Mouse (Mus musculus) kidney, postnatal 4 days (tissue): ENCODE data around the gene Egfl8.
A peak's percentile ranks its signal among the peaks of the same experiment; 100 is the strongest.

ENCODE experiments used
- DNase-seq, 2 experiments: peaks; one replicate each; pipeline ENCODE4 v3.0.0; 2021; ENCODE audit warnings: mixed read lengths in 2 of 2

Gene Egfl8

GRCm38 (mm10) chr17:34569919-34570318 lies 45.9 kb downstream of the Egfl8 start:
- no peak for DNase-seq

- DNase-seq = no peak
These were observed 47.4 kb downstream of the Egfl8 start for GRCm38 (mm10) chr17:34568421-34568820.

GRCm38 (mm10) chr17:34567311-34567710 lies 48.5 kb downstream of the Egfl8 start:
- peak in 1 of 2 experiments; percentile 43 for DNase-seq

- peak; percentile 50 to 71 for DNase-seq
These were observed 51.0 kb downstream of the Egfl8 start for GRCm38 (mm10) chr17:34564796-34565195.

- DNase-seq = peak; percentile 57 to 73
These were observed 51.8 kb downstream of the Egfl8 start, which contains the start of gene Notch4 for GRCm38 (mm10) chr17:34564003-34564421. Gene Notch4, plus strand, starts transcription at chr17:34564268.

GRCm38 (mm10) chr17:34563354-34563753 lies 52.4 kb downstream of the Egfl8 start:
- no peak for DNase-seq
